Mouse (Mus musculus): Measurements from ENCODE around the gene Gltpd2. TPM values are rescaled to one million over a fixed set of nuclear protein-coding genes. Genes with fewer than 3 reads are reported as not detected.

The Gltpd2 gene
- total and polyA plus RNA-seq, 3 experiments = 0.06 TPM; not detected in 2

DNA sequence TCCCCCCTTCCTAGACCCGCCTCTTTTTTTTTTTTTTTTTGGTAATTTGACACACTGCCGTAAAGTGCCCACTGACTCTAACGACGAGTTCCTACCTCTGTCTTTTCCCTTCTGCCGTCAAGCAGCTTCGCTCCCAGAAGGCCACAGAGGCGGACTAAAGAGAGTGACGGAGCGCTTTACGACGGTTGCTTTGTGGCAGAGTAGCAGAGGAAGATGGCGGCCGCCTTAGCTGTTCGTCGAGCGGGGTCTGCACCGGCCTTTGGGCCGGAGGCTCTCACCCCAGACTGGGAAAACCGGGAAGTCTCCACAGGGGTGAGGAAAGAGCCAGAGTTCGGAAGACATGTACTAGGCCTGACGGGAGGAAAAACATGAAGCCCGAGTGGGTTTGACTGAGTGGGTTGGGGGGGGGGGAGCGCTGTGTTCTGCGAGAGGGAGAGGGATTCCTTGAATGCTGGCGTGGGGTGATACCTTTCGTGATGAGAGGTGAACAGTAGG, 6.2 kb downstream of the Gltpd2 start, which contains the start of gene Psmb6:
Gene Psmb6 (plus strand): TSS at position 184 of the 495 bp plus-strand sequence.
- Histone ChIP-seq H3K4me3 (ENCODE audit: control insufficient read depth in 1 of 2, insufficient read depth in 1 of 2, low read depth in 2 of 2, low read length in 2 of 2) (peak within 1 kb of the TSS; percentile 87 to 89), H3K9me3 (replicated peaks; ENCODE audit: insufficient read depth, low read length) (no peaks in the 10 kb centered on the region), H3K79me2 (ENCODE audit: control insufficient read depth, insufficient read depth, low read length, poor library complexity) (peaks cover 13% of the 10 kb centered on the region), H3K9ac (ENCODE audit: control insufficient read depth, low read depth, low read length, poor library complexity, severe bottlenecking) (peak within 1 kb of the TSS; percentile 91), H3K27ac (ENCODE audit: control insufficient read depth, low read depth, low read length) (peak within 1 kb of the TSS; percentile 59), H3K4me1 (ENCODE audit: control insufficient read depth in 1 of 2, insufficient read depth in 2 of 2, low read length in 2 of 2) (peaks cover 0 to 7% of the 10 kb centered on the region in 2 experiments; a peak in 1 of 4 replicates), H3K27me3 (ENCODE audit: control insufficient read depth in 1 of 2, insufficient read depth in 2 of 2, low read length in 2 of 2) (no peaks in the 10 kb centered on the region), H3K36me3 (ENCODE audit: control insufficient read depth in 1 of 2, insufficient read depth in 2 of 2, low read length in 2 of 2) (peaks cover 3 to 5% of the 10 kb centered on the region in 2 experiments; a peak in 3 of 4 replicates)
- peak; percentile 100 for DNase-seq (ENCODE audit: low read depth, low spot score)
- TF ChIP-seq SMC3 (IDR thresholded peaks at IDR 0.05; ENCODE audit: low read depth, low read length) = no peak
- TF ChIP-seq GATA1 (IDR thresholded peaks at IDR 0.05; ENCODE audit: low read depth, low read length) = no peak
- peak; percentile 94 for TF ChIP-seq SIN3A (IDR thresholded peaks at IDR 0.05; ENCODE audit: low read length)
- no peak for TF ChIP-seq BHLHE40 (IDR thresholded peaks at IDR 0.05; ENCODE audit: borderline replicate concordance, low read depth, low read length)
- TF ChIP-seq ZMIZ1 (IDR thresholded peaks at IDR 0.05; ENCODE audit: low read depth, low read length) = peak; percentile 95
- peak; percentile 98 for TF ChIP-seq KAT2A (conservative IDR thresholded peaks at IDR 0.05; ENCODE audit: low read depth, low read length)
- TF ChIP-seq MXI1 (IDR thresholded peaks at IDR 0.05; ENCODE audit: low read depth, low read length) = peak; percentile 90
- TF ChIP-seq ZC3H11A (IDR thresholded peaks at IDR 0.05; ENCODE audit: low read depth, low read length) = no peak
- TF ChIP-seq TCF12 (IDR thresholded peaks at IDR 0.05; ENCODE audit: low read depth, low read length) = peak; percentile 76
- peak in 1 of 2 experiments; percentile 47; a peak in 1 of 4 replicates for TF ChIP-seq EP300 (IDR thresholded peaks at IDR 0.05; ENCODE audit: low read depth in 1 of 2, low read length in 2 of 2)
- TF ChIP-seq CHD1 (IDR thresholded peaks at IDR 0.05; ENCODE audit: low read depth, low read length) = peak; percentile 30; the same call in 1 of the 2 replicates
- TF ChIP-seq ZKSCAN1 (IDR thresholded peaks at IDR 0.05; ENCODE audit: low read depth, low read length) = peak; percentile 81; the same call in 1 of the 2 replicates
- peak; percentile 96 for TF ChIP-seq POLR2AphosphoS2 (IDR thresholded peaks at IDR 0.05; ENCODE audit: low read length)
- TF ChIP-seq ETS1 (IDR thresholded peaks at IDR 0.05; ENCODE audit: low read depth, low read length) = peak; percentile 56
- no peak for TF ChIP-seq TAL1 (IDR thresholded peaks at IDR 0.05; ENCODE audit: low read length)
- TF ChIP-seq RCOR1 (IDR thresholded peaks at IDR 0.05; ENCODE audit: low read depth, low read length) = 0 out of 2 replicates have a peak, but pooled peaks have one; percentile 15
- TF ChIP-seq USF2 (IDR thresholded peaks at IDR 0.05; ENCODE audit: borderline replicate concordance in 1 of 2, insufficient read depth in 1 of 2, low read depth in 1 of 2, low read length in 2 of 2) = no peak
- no peak for TF ChIP-seq POLR2AphosphoS5 (IDR thresholded peaks at IDR 0.05; ENCODE audit: borderline replicate concordance, low read depth, low read length)
- TF ChIP-seq CHD2 (IDR thresholded peaks at IDR 0.05; ENCODE audit: low read length) = peak; percentile 42; the same call in 1 of the 2 replicates
- TF ChIP-seq USF1 (IDR thresholded peaks at IDR 0.05; ENCODE audit: low read depth, low read length) = no peak; the same call in 1 of the 2 replicates
- TF ChIP-seq MYC (IDR thresholded peaks at IDR 0.05; ENCODE audit: low read depth, low read length) = peak; percentile 74; the same call in 1 of the 2 replicates
- TF ChIP-seq MYB (IDR thresholded peaks at IDR 0.05; ENCODE audit: low read depth, low read length) = peak; percentile 40; the same call in 1 of the 2 replicates
- peak; percentile 44; the same call in 1 of the 2 replicates for TF ChIP-seq MAX (IDR thresholded peaks at IDR 0.05; ENCODE audit: low read length)
- TF ChIP-seq NRF1 (IDR thresholded peaks at IDR 0.05; ENCODE audit: insufficient read depth, low read depth, low read length, poor library complexity, severe bottlenecking) = peak; percentile 32; the same call in 1 of the 2 replicates
- peak; percentile 96 for TF ChIP-seq HCFC1 (IDR thresholded peaks at IDR 0.05; ENCODE audit: low read depth, low read length)
- TF ChIP-seq UBTF (IDR thresholded peaks at IDR 0.05; ENCODE audit: borderline replicate concordance, insufficient read depth, low read depth, low read length) = no peak
- TF ChIP-seq RAD21 (IDR thresholded peaks at IDR 0.05; ENCODE audit: low read depth, low read length) = no peak
- TF ChIP-seq GABPA (IDR thresholded peaks at IDR 0.05; ENCODE audit: low read depth, low read length) = peak; percentile 81; the same call in 1 of the 2 replicates
- TF ChIP-seq JUND (IDR thresholded peaks at IDR 0.05; ENCODE audit: low read depth, low read length) = 0 out of 2 replicates have a peak, but pooled peaks have one; percentile 9
- TF ChIP-seq MAFK (IDR thresholded peaks at IDR 0.05; ENCODE audit: borderline replicate concordance, low read depth, low read length) = no peak; the same call in 1 of the 2 replicates
- TF ChIP-seq CTCF (IDR thresholded peaks at IDR 0.05 in 2 of 3, conservative IDR thresholded peaks at IDR 0.05 in 1 of 3; ENCODE audit: control insufficient read depth in 1 of 3, insufficient read depth in 1 of 3, low read depth in 2 of 3, low read length in 3 of 3, poor library complexity in 1 of 3, severe bottlenecking in 1 of 3) = 0 out of 6 replicates have a peak, but pooled peaks of 1 of the 3 experiments have one; percentile 1
- TF ChIP-seq ELF1 (IDR thresholded peaks at IDR 0.05; ENCODE audit: low read depth, low read length) = peak; percentile 93
- TF ChIP-seq E2F4 (IDR thresholded peaks at IDR 0.05; ENCODE audit: borderline replicate concordance, low read depth, low read length) = no peak
- 0 out of 2 replicates have a peak, but pooled peaks have one; percentile 32 for TF ChIP-seq MEF2A (IDR thresholded peaks at IDR 0.05; ENCODE audit: extremely low read depth, insufficient replicate concordance, low read depth, low read length, poor library complexity, severe bottlenecking)
- peak; percentile 92 to 97 for TF ChIP-seq POLR2A (IDR thresholded peaks at IDR 0.05; ENCODE audit: control insufficient read depth in 1 of 2, insufficient read depth in 1 of 2, low read depth in 1 of 2, low read length in 2 of 2, poor library complexity in 1 of 2)

Measured in MEL (cell line).